Mouse (Mus musculus) hindbrain, embryonic 11.5 days (tissue): ENCODE results near the gene Mfsd6l. TPM values are rescaled to one million over a fixed set of nuclear protein-coding genes. Genes with fewer than 3 reads are reported as not detected.
A peak's percentile ranks its signal among the peaks of the same experiment; 100 is the strongest.

Source experiments
- ATAC-seq: fragments of 200-750 bp; cut with Nextera tagmentation; 2 replicates; pipeline ENCODE4 v1.8.0; 2017; ENCODE audit warnings: mild to moderate bottlenecking, moderate TSS enrichment, moderate library complexity; ENCODE audit not compliant: low FRiP score
- DNase-seq: peaks from one replicate; pipeline ENCODE4 v3.0.0-alpha.2; 2015; ENCODE audit warnings: low spot score
- H3K27ac ChIP-seq: fragments of 300-500 bp; sonication (generic); 2 replicates; pipeline ENCODE4 v1.5.1; 2014; ENCODE audit warnings: mild to moderate bottlenecking, low read depth, low read length
- H3K27me3 ChIP-seq: fragments of 300-500 bp; sonication (generic); 2 replicates; pipeline ENCODE4 v1.6.1; 2014; ENCODE audit warnings: mild to moderate bottlenecking, low read length, moderate library complexity, mixed read lengths; ENCODE audit not compliant: control insufficient read depth, insufficient read depth
- H3K36me3 ChIP-seq: fragments of 300-500 bp; sonication (generic); 2 replicates; pipeline ENCODE4 v1.6.1; 2014; ENCODE audit warnings: mild to moderate bottlenecking, low read length, moderate library complexity, mixed read lengths; ENCODE audit not compliant: control insufficient read depth, insufficient read depth
- H3K4me1 ChIP-seq: fragments of 300-500 bp; sonication (generic); replicated peaks from 2 replicates; pipeline ENCODE4 v1.6.1; 2014; ENCODE audit warnings: low read length, mixed read lengths; ENCODE audit not compliant: control insufficient read depth, insufficient read depth
- H3K4me2 ChIP-seq: fragments of 300-500 bp; sonication (generic); replicated peaks from 2 replicates; pipeline ENCODE4 v1.6.1; 2014; ENCODE audit warnings: mild to moderate bottlenecking, low read depth, low read length
- H3K4me3 ChIP-seq: fragments of 300-500 bp; sonication (generic); 2 replicates; pipeline ENCODE4 v1.5.1; 2014; ENCODE audit warnings: low read depth, low read length
- H3K9ac ChIP-seq: fragments of 300-500 bp; sonication (generic); 2 replicates; pipeline ENCODE4 v1.6.1; 2014; ENCODE audit warnings: low read depth, low read length
- H3K9me3 ChIP-seq: fragments of 300-500 bp; sonication (generic); 2 replicates; pipeline ENCODE4 v1.6.1; 2016; ENCODE audit warnings: low read length; ENCODE audit not compliant: control insufficient read depth
- WGBS: fragments of 180-500 bp; shearing (Covaris S2); extraction: QIAGEN DNeasy Blood & Tissue Kit; methylation state at CpG from one replicate; pipeline ENCODE4 v1.1.7; 2014; 5-methylcytosine and 5-hydroxymethylcytosine counted together
- polyA plus RNA-seq: library from polyadenylated mRNA; unstranded; fragments of >200 nt; fragmentation: Nextera tagmentation; extraction: Ambion mirVana; gene quantifications from 2 replicates; pipeline ENCODE4 v1.2.1, GENCODE M21; 2014

Mfsd6l gene
- polyA plus RNA-seq, 1 experiment from 2014 or later = not detected

DNA sequence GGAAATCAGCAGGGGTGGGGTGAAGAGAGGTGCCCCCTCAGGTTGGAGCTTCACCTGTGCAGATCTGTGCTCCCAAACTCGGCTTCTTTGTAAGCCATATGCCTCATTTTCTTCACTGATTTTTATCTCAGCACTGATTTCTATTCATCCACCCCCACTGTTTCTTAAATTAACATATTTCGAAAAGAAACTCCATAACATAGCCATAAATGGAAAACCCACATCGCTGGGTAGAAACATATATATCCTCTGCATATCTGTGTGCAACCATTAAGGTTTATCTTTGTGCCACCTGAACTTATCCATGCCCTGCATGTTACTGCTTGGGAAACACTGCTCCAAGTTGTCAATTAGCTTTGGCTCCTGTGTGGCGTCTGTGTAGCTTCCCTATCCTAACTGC, 29.5 kb upstream of the Mfsd6l start:
- H3K4me2 ChIP-seq = no peak overlapping the region
- no peaks in the 10 kb centered on the region for H3K9me3 ChIP-seq
- H3K36me3 ChIP-seq = no peaks in the 10 kb centered on the region
- no peaks in the 10 kb centered on the region for H3K27me3 ChIP-seq
- no peak overlapping the region for H3K4me3 ChIP-seq
- no peak for DNase-seq
- no peak overlapping the region for H3K27ac ChIP-seq
- 74% methylated on average over 4 of the region's 4 CpGs for WGBS
- H3K9ac ChIP-seq = no peak overlapping the region
- no peaks in the 10 kb centered on the region for H3K4me1 ChIP-seq
- ATAC-seq = no peak

DNA sequence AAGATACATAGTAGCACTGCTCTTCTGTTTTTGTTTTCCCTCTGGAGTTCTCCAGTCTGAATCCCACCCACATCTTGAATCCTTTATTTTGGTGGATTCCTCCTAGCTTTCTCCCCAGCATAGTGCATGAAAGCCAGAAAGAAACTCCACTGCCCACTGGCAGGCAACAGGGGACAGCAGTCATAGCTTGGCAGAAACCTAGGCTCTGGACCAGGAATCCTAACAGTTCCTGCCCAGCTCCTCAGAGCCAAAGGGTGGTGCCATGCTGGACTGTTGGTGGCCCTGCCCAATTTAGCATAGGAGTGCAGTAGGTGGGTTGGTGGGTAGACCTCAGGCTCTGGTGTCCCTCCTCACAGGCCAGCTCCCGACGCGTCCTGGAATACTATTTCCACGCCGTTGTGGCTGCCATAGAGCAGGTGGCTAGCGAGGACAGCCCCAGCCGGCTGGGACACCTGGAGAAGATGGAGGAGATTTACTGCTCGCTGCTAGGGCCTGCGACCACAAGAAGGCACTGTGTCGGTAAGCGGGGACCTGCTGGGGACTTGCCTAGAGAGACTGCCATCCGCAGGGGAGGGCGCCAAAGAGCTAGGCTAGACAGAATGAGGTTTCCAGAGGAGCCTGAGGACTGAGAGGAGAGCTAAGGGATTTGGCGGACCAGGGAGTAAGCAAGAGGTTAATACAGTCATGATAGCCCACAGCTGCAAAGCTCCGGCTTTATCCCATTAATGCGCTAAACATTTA, 24.8 kb upstream of the Mfsd6l start:
- Histone ChIP-seq H3K4me3 (no peak overlapping the region), H3K4me2 (no peak overlapping the region), H3K27me3 (no peaks in the 10 kb centered on the region), H3K27ac (no peak overlapping the region), H3K9ac (no peak overlapping the region), H3K9me3 (no peaks in the 10 kb centered on the region), H3K36me3 (no peaks in the 10 kb centered on the region), H3K4me1 (no peaks in the 10 kb centered on the region)
- peak; percentile 25 for DNase-seq
- ATAC-seq = no peak
- WGBS = 34% methylated on average over 16 of the region's 16 CpGs

DNA sequence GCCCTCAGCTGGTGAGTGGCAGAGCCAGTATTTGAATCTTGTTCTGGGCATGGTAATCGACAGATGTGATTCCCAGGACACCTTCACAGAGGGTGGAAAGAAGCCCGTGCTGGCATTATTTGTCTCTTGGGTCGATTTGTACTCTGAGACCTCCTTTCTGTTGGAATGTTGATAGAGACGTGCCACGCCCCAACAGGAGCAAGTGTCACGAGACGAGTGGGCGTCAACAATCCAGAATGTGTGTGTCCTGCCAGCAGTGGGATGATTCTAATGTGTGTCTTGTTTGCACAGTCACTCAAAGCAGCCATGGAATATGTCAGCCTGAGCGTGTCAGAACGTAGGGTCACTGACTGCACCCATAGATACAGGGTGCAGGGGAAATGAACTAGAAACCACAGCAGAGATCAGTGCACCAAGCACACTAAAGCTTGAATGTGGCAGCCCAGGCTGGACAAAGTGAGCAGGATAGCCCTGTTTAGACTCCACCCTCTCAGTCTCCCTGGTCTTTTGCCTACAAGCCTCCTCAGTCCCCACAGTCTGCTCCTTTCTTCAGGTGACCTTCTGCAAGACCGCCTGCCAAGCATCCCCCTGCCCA, 23.9 kb upstream of the Mfsd6l start:
- no peak overlapping the region for H3K9ac ChIP-seq
- no peak for DNase-seq
- H3K27ac ChIP-seq = no peak overlapping the region
- H3K27me3 ChIP-seq = no peaks in the 10 kb centered on the region
- no peak overlapping the region for H3K4me3 ChIP-seq
- no peaks in the 10 kb centered on the region for H3K9me3 ChIP-seq
- H3K4me1 ChIP-seq = no peaks in the 10 kb centered on the region
- H3K36me3 ChIP-seq = no peaks in the 10 kb centered on the region
- H3K4me2 ChIP-seq = no peak overlapping the region
- 83% methylated on average over 11 of the region's 11 CpGs for WGBS
- ATAC-seq = no peak

- WGBS = 83% methylated on average over 5 of the region's 5 CpGs
- ATAC-seq = no peak
Observed at GRCm38 (mm10) chr11:68532773-68533172, 23.2 kb upstream of the Mfsd6l start.

GRCm38 (mm10) chr11:68533971-68534475, 22.0 kb upstream of the Mfsd6l start:
- 80% methylated on average over 6 of the region's 6 CpGs for WGBS
- no peak for DNase-seq

More at GRCm38 (mm10) chr11:68532773-68533172, 23.2 kb upstream of the Mfsd6l start:
- no peaks in the 10 kb centered on the region for H3K9me3 ChIP-seq
- H3K4me2 ChIP-seq = no peak overlapping the region
- H3K4me1 ChIP-seq = no peaks in the 10 kb centered on the region
- H3K9ac ChIP-seq = no peak overlapping the region
- no peaks in the 10 kb centered on the region for H3K36me3 ChIP-seq
- H3K27me3 ChIP-seq = no peaks in the 10 kb centered on the region
- no peak overlapping the region for H3K4me3 ChIP-seq
- no peak overlapping the region for H3K27ac ChIP-seq
- DNase-seq = no peak

DNA sequence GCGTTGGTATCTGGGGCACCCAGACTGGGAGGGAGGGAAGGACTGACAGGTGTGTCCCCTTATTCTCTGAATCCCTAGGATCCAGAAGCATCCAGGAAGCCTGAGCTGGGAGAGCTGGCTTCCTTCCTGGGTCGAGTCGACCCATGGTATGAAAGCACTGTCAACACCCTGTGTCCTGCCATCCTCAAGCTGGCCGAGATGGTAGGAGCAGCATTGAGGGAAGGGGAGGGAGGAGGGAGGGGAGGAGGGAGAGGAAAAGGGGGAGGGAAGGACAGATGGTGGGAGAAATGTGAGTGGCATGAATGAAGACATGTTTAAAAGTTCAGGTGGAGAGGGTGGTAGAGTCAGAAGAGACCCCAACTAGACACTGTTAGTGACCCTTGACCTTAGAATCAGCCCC, 20.0 kb upstream of the Mfsd6l start:
- Histone ChIP-seq H3K4me2 (no peak overlapping the region), H3K9me3 (no peaks in the 10 kb centered on the region), H3K4me3 (no peak overlapping the region), H3K4me1 (no peaks in the 10 kb centered on the region), H3K36me3 (no peaks in the 10 kb centered on the region), H3K27me3 (no peaks in the 10 kb centered on the region), H3K27ac (no peak overlapping the region), H3K9ac (no peak overlapping the region)
- WGBS = 74% methylated on average over 4 of the region's 4 CpGs
- ATAC-seq (no peak), DNase-seq (no peak)

More at GRCm38 (mm10) chr11:68533971-68534475, 22.0 kb upstream of the Mfsd6l start:
- H3K4me3 ChIP-seq = no peak overlapping the region
- no peak for ATAC-seq
- H3K9me3 ChIP-seq = no peaks in the 10 kb centered on the region
- no peaks in the 10 kb centered on the region for H3K36me3 ChIP-seq
- no peak overlapping the region for H3K4me2 ChIP-seq
- no peak overlapping the region for H3K9ac ChIP-seq
- no peaks in the 10 kb centered on the region for H3K4me1 ChIP-seq
- no peaks in the 10 kb centered on the region for H3K27me3 ChIP-seq
- no peak overlapping the region for H3K27ac ChIP-seq

DNA sequence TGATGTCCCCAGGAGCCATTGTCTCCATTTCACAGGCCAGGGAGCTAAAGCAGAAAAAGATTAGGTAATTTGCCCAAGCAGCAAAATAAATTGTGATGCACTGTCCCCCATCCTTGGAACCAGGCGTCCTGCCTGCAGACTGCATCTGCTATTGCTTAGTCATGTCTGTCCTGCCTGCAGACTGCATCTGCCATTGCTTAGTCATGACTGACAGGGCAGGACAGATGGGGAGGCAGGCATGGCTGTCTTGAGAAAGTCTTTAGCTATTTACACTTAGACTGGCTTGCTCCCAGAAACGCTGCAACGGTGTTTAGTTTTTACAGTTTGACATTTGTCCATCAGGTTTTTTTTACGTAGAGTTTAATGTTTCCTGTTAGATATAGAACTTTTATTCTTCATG, 19.5 kb upstream of the Mfsd6l start:
- Histone ChIP-seq H3K36me3 (no peaks in the 10 kb centered on the region), H3K9me3 (no peaks in the 10 kb centered on the region), H3K27ac (no peak overlapping the region), H3K4me1 (no peaks in the 10 kb centered on the region), H3K4me3 (no peak overlapping the region), H3K9ac (no peak overlapping the region), H3K27me3 (no peaks in the 10 kb centered on the region), H3K4me2 (no peak overlapping the region)
- WGBS = 51% methylated on average over 4 of the region's 4 CpGs
- DNase-seq (peak; percentile 59), ATAC-seq (no peak)

DNA sequence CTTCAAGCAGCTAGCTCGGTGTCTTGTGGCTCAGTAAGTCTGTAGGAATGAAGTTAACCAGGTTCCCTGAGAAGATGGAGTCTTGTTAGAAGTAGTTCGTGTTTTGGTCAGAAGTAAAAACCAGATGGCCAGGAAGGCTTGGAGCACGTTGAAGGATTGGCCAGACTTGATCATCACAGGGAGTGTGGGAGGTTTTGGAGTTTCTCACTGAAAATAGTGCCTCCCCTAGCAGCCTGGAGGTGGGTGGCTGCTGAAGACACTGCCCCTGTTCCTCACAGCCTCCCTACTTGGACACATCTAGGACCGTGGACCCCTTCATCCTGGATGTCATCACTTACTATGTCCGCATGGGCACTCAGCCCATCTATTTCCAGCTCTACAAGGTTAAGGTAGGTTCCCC, 16.4 kb upstream of the Mfsd6l start:
- no peak for ATAC-seq
- no peaks in the 10 kb centered on the region for H3K27me3 ChIP-seq
- no peaks in the 10 kb centered on the region for H3K4me1 ChIP-seq
- H3K36me3 ChIP-seq = no peaks in the 10 kb centered on the region
- DNase-seq = no peak
- H3K4me3 ChIP-seq = no peak overlapping the region
- no peak overlapping the region for H3K4me2 ChIP-seq
- 68% methylated on average over 5 of the region's 5 CpGs for WGBS
- no peaks in the 10 kb centered on the region for H3K9me3 ChIP-seq
- H3K27ac ChIP-seq = no peak overlapping the region
- no peak overlapping the region for H3K9ac ChIP-seq

DNA sequence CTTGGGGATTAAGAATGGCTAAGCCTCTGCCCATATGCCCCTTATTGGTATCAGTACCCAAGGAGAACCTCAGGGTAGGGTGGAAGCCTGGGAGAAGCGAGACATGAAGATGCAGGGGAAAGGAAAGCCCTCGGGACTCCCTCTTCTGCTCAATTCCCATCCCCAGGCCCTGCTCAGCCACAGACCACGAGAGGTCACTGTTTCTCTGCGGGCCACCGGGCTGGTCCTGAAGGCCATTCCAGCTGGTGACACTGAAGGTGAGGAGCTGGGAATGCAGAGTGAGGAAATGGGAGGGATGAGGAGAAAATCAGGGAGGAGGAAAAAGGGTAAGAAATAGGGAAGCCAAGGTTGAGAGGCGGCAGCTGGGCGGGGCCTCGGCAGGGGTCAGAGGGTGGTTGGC, 11.4 kb upstream of the Mfsd6l start:
- H3K4me3 ChIP-seq = no peak overlapping the region
- H3K9me3 ChIP-seq = no peaks in the 10 kb centered on the region
- ATAC-seq (no peak), DNase-seq (peak; percentile 44)
- no peak overlapping the region for H3K27ac ChIP-seq
- H3K36me3 ChIP-seq = no peaks in the 10 kb centered on the region
- H3K9ac ChIP-seq = no peak overlapping the region
- no peaks in the 10 kb centered on the region for H3K4me1 ChIP-seq
- WGBS = 11% methylated on average over 8 of the region's 8 CpGs
- no peak overlapping the region for H3K4me2 ChIP-seq
- H3K27me3 ChIP-seq = no peaks in the 10 kb centered on the region
